Mouse (Mus musculus) embryonic facial prominence, embryonic 14.5 days (tissue): ENCODE results near the gene Capza3. TPM values are rescaled to one million over a fixed set of nuclear protein-coding genes. Genes with fewer than 3 reads are reported as not detected.

ENCODE experiments used
- ATAC-seq: fragments of 200-750 bp; cut with Nextera tagmentation; 2 replicates; pipeline ENCODE4 v1.8.0; 2017; ENCODE audit warnings: low read depth, moderate number of reproducible peaks, moderate TSS enrichment
- DNase-seq: peaks from one replicate; pipeline ENCODE4 v3.0.0-alpha.2; 2015; ENCODE audit warnings: low spot score
- H3K27ac ChIP-seq: fragments of 300-500 bp; sonication (generic); replicated peaks from 2 replicates; pipeline ENCODE4 v1.5.1; 2014; ENCODE audit warnings: low read depth, mild to moderate bottlenecking, low read length, moderate library complexity
- H3K27me3 ChIP-seq: fragments of 300-500 bp; sonication (generic); replicated peaks from 2 replicates; pipeline ENCODE4 v1.6.1; 2014; ENCODE audit warnings: low read length; ENCODE audit not compliant: control insufficient read depth, insufficient read depth
- H3K36me3 ChIP-seq: fragments of 300-500 bp; sonication (generic); 2 replicates; pipeline ENCODE4 v1.6.1; 2014; ENCODE audit warnings: low read length, mixed read lengths; ENCODE audit not compliant: control insufficient read depth, insufficient read depth
- H3K4me1 ChIP-seq: fragments of 300-500 bp; sonication (generic); 2 replicates; pipeline ENCODE4 v1.6.1; 2014; ENCODE audit warnings: antibody characterized with exemption, low read length; ENCODE audit not compliant: control insufficient read depth, insufficient read depth
- H3K4me2 ChIP-seq: fragments of 300-500 bp; sonication (generic); 2 replicates; pipeline ENCODE4 v1.6.1; 2014; ENCODE audit warnings: low read depth, mild to moderate bottlenecking, low read length, moderate library complexity, mixed read lengths
- H3K4me3 ChIP-seq: fragments of 300-500 bp; sonication (generic); 2 replicates; pipeline ENCODE4 v1.5.1; 2014; ENCODE audit warnings: low read depth, mild to moderate bottlenecking, low read length
- H3K9ac ChIP-seq: fragments of 300-500 bp; sonication (generic); 2 replicates; pipeline ENCODE4 v1.6.1; 2014; ENCODE audit warnings: low read depth, mild to moderate bottlenecking, low read length, moderate library complexity, mixed read lengths
- H3K9me3 ChIP-seq: fragments of 300-500 bp; sonication (generic); 2 replicates; pipeline ENCODE4 v1.6.1; 2016; ENCODE audit warnings: low read length; ENCODE audit not compliant: control insufficient read depth
- WGBS: fragments of 180-500 bp; shearing (Covaris S2); extraction: QIAGEN DNeasy Blood & Tissue Kit; methylation state at CpG from one replicate; pipeline ENCODE4 v1.1.7; 2014; 5-methylcytosine and 5-hydroxymethylcytosine counted together
- polyA plus RNA-seq: library from polyadenylated mRNA; unstranded; fragments of >200 nt; fragmentation: Nextera tagmentation; extraction: Ambion mirVana; gene quantifications from 2 replicates; pipeline ENCODE4 v1.2.1, GENCODE M21; 2014

The Capza3 gene
- polyA plus RNA-seq, 1 experiment from 2014 or later = not detected

DNA sequence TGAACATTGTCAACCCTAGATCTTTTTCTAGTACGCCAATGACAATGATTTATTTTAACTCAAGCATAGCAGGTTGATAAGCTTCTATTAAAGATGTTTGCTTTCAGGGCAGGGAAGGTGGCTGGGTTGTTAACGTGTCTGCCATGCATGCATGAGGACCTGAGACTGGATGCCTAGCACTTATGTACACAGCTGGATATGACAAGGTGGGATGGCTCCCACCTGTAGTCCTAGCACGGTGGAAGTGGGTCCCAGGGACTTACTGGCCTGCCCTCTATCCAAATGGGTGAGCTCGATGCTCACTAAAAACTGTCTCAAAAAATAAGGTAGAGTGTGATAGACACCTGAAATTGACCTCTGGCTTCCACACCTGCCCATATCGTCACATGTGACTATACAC is 48.8 kb downstream of the Capza3 start:
- ATAC-seq (no peak), DNase-seq (no peak)
- Histone ChIP-seq H3K9me3 (no peaks in the 10 kb centered on the region), H3K27me3 (no peaks in the 10 kb centered on the region), H3K36me3 (no peaks in the 10 kb centered on the region), H3K4me2 (no peak overlapping the region), H3K4me1 (no peaks in the 10 kb centered on the region), H3K9ac (no peak overlapping the region), H3K27ac (no peak overlapping the region), H3K4me3 (no peak overlapping the region)
- 80% methylated on average over 5 of the region's 5 CpGs for WGBS

Other genes with a start within 250 kb of the Capza3 start
- 0.19 TPM in 1 of 2 replicates, not detected in the other for gene Plcz1, start 205 bp downstream of the Capza3 start, polyA plus RNA-seq